Mouse (Mus musculus): ENCODE data around the gene Arhgef19. TPM values are rescaled to one million over a fixed set of nuclear protein-coding genes. Genes with fewer than 3 reads are reported as not detected.

The Arhgef19 gene
- polyA plus RNA-seq (2014; fragmentation: Nextera tagmentation; extraction: Ambion mirVana): 20.1 and 21.1 TPM in 2 replicates

GRCm38 (mm10) chr4:141239388-141240125 is at the start of gene Arhgef19:
TSS of gene Arhgef19 (plus strand) at chr4:141239499.
- 1% methylated on average over 31 of the region's 31 CpGs for WGBS
- peak within 1 kb of the TSS; percentile 36 for H3K4me3 ChIP-seq (ENCODE audit: low read depth, low read length)
- DNase-seq: peak; percentile 90
- H3K27ac ChIP-seq (ENCODE audit: low read depth): no peak within 1 kb of the TSS; the same call in 1 of the 2 replicates
- TF ChIP-seq CTCF (IDR thresholded peaks at IDR 0.05; ENCODE audit: low read depth): no peak; the same call in 1 of the 2 replicates
- peaks cover 35% of the 10 kb centered on the region for H3K27me3 ChIP-seq (ENCODE audit: insufficient read depth, low read length)
- H3K4me2 ChIP-seq: peak within 1 kb of the TSS; percentile 78
- no peaks in the 10 kb centered on the region for H3K9me3 ChIP-seq (ENCODE audit: low read depth, low read length)
- peak within 1 kb of the TSS; percentile 35; the same call in 1 of the 2 replicates for H3K9ac ChIP-seq
- H3K36me3 ChIP-seq (ENCODE audit: insufficient read depth): no peaks in the 10 kb centered on the region
- peaks cover 38% of the 10 kb centered on the region for H3K4me1 ChIP-seq (ENCODE audit: insufficient read depth)
- ATAC-seq (ENCODE audit: insufficient read depth): peak; percentile 93

GRCm38 (mm10) chr4:141191294-141191693 is 48.0 kb upstream of the Arhgef19 start:
- Histone ChIP-seq H3K4me1 (ENCODE audit: insufficient read depth) (no peaks in the 10 kb centered on the region), H3K36me3 (ENCODE audit: insufficient read depth) (peaks cover 60% of the 10 kb centered on the region), H3K27ac (ENCODE audit: low read depth) (no peak overlapping the region), H3K4me3 (ENCODE audit: low read depth, low read length) (no peak overlapping the region), H3K27me3 (ENCODE audit: insufficient read depth, low read length) (no peaks in the 10 kb centered on the region), H3K9me3 (ENCODE audit: low read depth, low read length) (no peaks in the 10 kb centered on the region), H3K4me2 (no peak overlapping the region), H3K9ac (no peak overlapping the region)
- WGBS: 77% methylated on average over 7 of the region's 7 CpGs
- TF ChIP-seq CTCF (IDR thresholded peaks at IDR 0.05; ENCODE audit: low read depth): no peak
- DNase-seq (no peak), ATAC-seq (ENCODE audit: insufficient read depth) (no peak)

- H3K4me1 ChIP-seq (ENCODE audit: insufficient read depth): no peaks in the 10 kb centered on the region
- peaks cover 81% of the 10 kb centered on the region for H3K36me3 ChIP-seq (ENCODE audit: insufficient read depth)
- H3K27ac ChIP-seq (ENCODE audit: low read depth): no peak overlapping the region
- 91% methylated on average over 6 of the region's 6 CpGs for WGBS
- no peaks in the 10 kb centered on the region for H3K27me3 ChIP-seq (ENCODE audit: insufficient read depth, low read length)
- no peak for ATAC-seq (ENCODE audit: insufficient read depth)
- no peak overlapping the region for H3K9ac ChIP-seq
- no peak overlapping the region for H3K4me3 ChIP-seq (ENCODE audit: low read depth, low read length)
- TF ChIP-seq CTCF (IDR thresholded peaks at IDR 0.05; ENCODE audit: low read depth): no peak
- H3K9me3 ChIP-seq (ENCODE audit: low read depth, low read length): no peaks in the 10 kb centered on the region
- DNase-seq: no peak
- H3K4me2 ChIP-seq: no peak overlapping the region
Observed at GRCm38 (mm10) chr4:141194553-141194952, 44.7 kb upstream of the Arhgef19 start.

GRCm38 (mm10) chr4:141196981-141197685 is 42.2 kb upstream of the Arhgef19 start:
- DNase-seq (no peak), ATAC-seq (ENCODE audit: insufficient read depth) (no peak)
- TF ChIP-seq CTCF (IDR thresholded peaks at IDR 0.05; ENCODE audit: low read depth): no peak
- no peaks in the 10 kb centered on the region for H3K27me3 ChIP-seq (ENCODE audit: insufficient read depth, low read length)
- no peak overlapping the region for H3K27ac ChIP-seq (ENCODE audit: low read depth)
- no peak overlapping the region for H3K9ac ChIP-seq
- H3K4me2 ChIP-seq: no peak overlapping the region
- H3K9me3 ChIP-seq (ENCODE audit: low read depth, low read length): no peaks in the 10 kb centered on the region
- H3K36me3 ChIP-seq (ENCODE audit: insufficient read depth): peaks cover 86% of the 10 kb centered on the region
- H3K4me3 ChIP-seq (ENCODE audit: low read depth, low read length): no peak overlapping the region
- no peaks in the 10 kb centered on the region for H3K4me1 ChIP-seq (ENCODE audit: insufficient read depth)
- 95% methylated on average over 13 of the region's 13 CpGs for WGBS

GRCm38 (mm10) chr4:141197686-141198035 is 41.6 kb upstream of the Arhgef19 start:
- no peak overlapping the region for H3K9ac ChIP-seq
- no peak overlapping the region for H3K27ac ChIP-seq (ENCODE audit: low read depth)
- TF ChIP-seq CTCF (IDR thresholded peaks at IDR 0.05; ENCODE audit: low read depth): peak; percentile 28; the same call in 1 of the 2 replicates
- peaks cover 85% of the 10 kb centered on the region for H3K36me3 ChIP-seq (ENCODE audit: insufficient read depth)
- ATAC-seq (ENCODE audit: insufficient read depth): no peak
- WGBS: 95% methylated on average over 8 of the region's 13 CpGs
- no peak overlapping the region for H3K4me3 ChIP-seq (ENCODE audit: low read depth, low read length)
- no peaks in the 10 kb centered on the region for H3K9me3 ChIP-seq (ENCODE audit: low read depth, low read length)
- no peaks in the 10 kb centered on the region for H3K27me3 ChIP-seq (ENCODE audit: insufficient read depth, low read length)
- no peak for DNase-seq
- H3K4me1 ChIP-seq (ENCODE audit: insufficient read depth): no peaks in the 10 kb centered on the region
- no peak overlapping the region for H3K4me2 ChIP-seq

- H3K9me3 ChIP-seq (ENCODE audit: low read depth, low read length): no peaks in the 10 kb centered on the region
- no peak overlapping the region for H3K4me2 ChIP-seq
- no peaks in the 10 kb centered on the region for H3K4me1 ChIP-seq (ENCODE audit: insufficient read depth)
- no peak overlapping the region for H3K4me3 ChIP-seq (ENCODE audit: low read depth, low read length)
- H3K27me3 ChIP-seq (ENCODE audit: insufficient read depth, low read length): no peaks in the 10 kb centered on the region
- no peak for ATAC-seq (ENCODE audit: insufficient read depth)
- TF ChIP-seq CTCF (IDR thresholded peaks at IDR 0.05; ENCODE audit: low read depth): no peak
- H3K27ac ChIP-seq (ENCODE audit: low read depth): no peak overlapping the region
- WGBS: 57% methylated on average over 11 of the region's 11 CpGs
- H3K36me3 ChIP-seq (ENCODE audit: insufficient read depth): peaks cover 75% of the 10 kb centered on the region
- DNase-seq: no peak
- no peak overlapping the region for H3K9ac ChIP-seq
Observed at GRCm38 (mm10) chr4:141200906-141201305, 38.4 kb upstream of the Arhgef19 start.

- H3K9ac ChIP-seq: no peak overlapping the region
Observed at GRCm38 (mm10) chr4:141202192-141202591, 37.1 kb upstream of the Arhgef19 start.

More at GRCm38 (mm10) chr4:141202192-141202591, 37.1 kb upstream of the Arhgef19 start:
- H3K4me2 ChIP-seq: no peak overlapping the region
- no peaks in the 10 kb centered on the region for H3K4me1 ChIP-seq (ENCODE audit: insufficient read depth)
- H3K4me3 ChIP-seq (ENCODE audit: low read depth, low read length): no peak overlapping the region
- no peak for TF ChIP-seq CTCF (IDR thresholded peaks at IDR 0.05; ENCODE audit: low read depth)
- DNase-seq: no peak
- no peaks in the 10 kb centered on the region for H3K27me3 ChIP-seq (ENCODE audit: insufficient read depth, low read length)
- H3K9me3 ChIP-seq (ENCODE audit: low read depth, low read length): no peaks in the 10 kb centered on the region
- H3K36me3 ChIP-seq (ENCODE audit: insufficient read depth): peaks cover 64% of the 10 kb centered on the region
- no peak overlapping the region for H3K27ac ChIP-seq (ENCODE audit: low read depth)
- WGBS: 87% methylated on average over 6 of the region's 6 CpGs
- no peak for ATAC-seq (ENCODE audit: insufficient read depth)
